Mouse (Mus musculus) mouse trophoblast stem cell (cell line): ENCODE results near the gene Rpain.

ENCODE experiments used
- in situ Hi-C, 2 experiments: fragments of 300-500 bp; cut with MseI, MboI; formaldehyde crosslinking; loops; 2 replicates in 1 of 2; 3 replicates in 1 of 2; pipeline ENCODE4 v1.15.1; 2025

The Rpain gene

GRCm38 (mm10) chr11:70982557-70983228, 12.7 kb downstream of the Rpain start, which contains the start of gene C1qbp:
Gene C1qbp (minus strand): TSS chr11:70983026.
- in situ Hi-C loops, result no loop called here

- in situ Hi-C loops, result no loop called here
Observed at GRCm38 (mm10) chr11:71001167-71001566, 31.2 kb downstream of the Rpain start.

GRCm38 (mm10) chr11:71003611-71004315, 33.8 kb downstream of the Rpain start:
- in situ Hi-C loops, result no loop called here

- in situ Hi-C loops, result no loop called here
Observed at GRCm38 (mm10) chr11:71004316-71004773, 34.3 kb downstream of the Rpain start, which contains the start of gene Dhx33. Gene Dhx33 (minus strand): TSS chr11:71004437.

GRCm38 (mm10) chr11:71005046-71005445, 35.0 kb downstream of the Rpain start:
- in situ Hi-C loops, result no loop called here

GRCm38 (mm10) chr11:71007026-71007425, 37.0 kb downstream of the Rpain start:
- in situ Hi-C loops, result no loop called here

- in situ Hi-C loops, result no loop called here
Observed at GRCm38 (mm10) chr11:71007831-71008230, 37.8 kb downstream of the Rpain start.

- in situ Hi-C loops, result no loop called here
Observed at GRCm38 (mm10) chr11:71008321-71008720, 38.3 kb downstream of the Rpain start.

GRCm38 (mm10) chr11:71012743-71013142, 42.7 kb downstream of the Rpain start:
- in situ Hi-C loops, result no loop called here

- in situ Hi-C loops, result no loop called here
Observed at GRCm38 (mm10) chr11:71017051-71017450, 47.0 kb downstream of the Rpain start.

- in situ Hi-C loops, result no loop called here
Observed at GRCm38 (mm10) chr11:71018416-71019200, 48.6 kb downstream of the Rpain start.

GRCm38 (mm10) chr11:71019201-71020068, 49.4 kb downstream of the Rpain start, which contains the start of the genes Mis12 and Derl2:
Gene Mis12 (plus strand): TSS chr11:71019611.
Gene Derl2 (minus strand): TSS chr11:71019841.
- in situ Hi-C loops, result no loop called here
